Mouse (Mus musculus) small intestine, adult 2 months (tissue): ENCODE measurements around the gene Tnni1. TPM values are rescaled to one million over a fixed set of nuclear protein-coding genes. Genes with fewer than 3 reads are reported as not detected.
A peak's percentile ranks its signal among the peaks of the same experiment; 100 is the strongest.

ENCODE experiments used
- H3K27ac ChIP-seq: fragments of 200-500 bp; 2 replicates; pipeline ENCODE4 v1.5.1; 2012; ENCODE audit warnings: low read depth, low read length, control low read depth, inconsistent platforms; ENCODE audit not compliant: insufficient read depth
- H3K27me3 ChIP-seq: fragments of 200-500 bp; 2 replicates; pipeline ENCODE4 v1.6.1; 2012; ENCODE audit warnings: mild to moderate bottlenecking, moderate library complexity, low read length, inconsistent platforms; ENCODE audit not compliant: control insufficient read depth, insufficient read depth
- H3K36me3 ChIP-seq: fragments of 200-500 bp; 2 replicates; pipeline ENCODE4 v1.6.1; 2012; ENCODE audit warnings: mild to moderate bottlenecking, low read length, control low read depth, inconsistent platforms; ENCODE audit not compliant: control insufficient read depth, insufficient read depth
- H3K4me1 ChIP-seq: fragments of 200-500 bp; 2 replicates; pipeline ENCODE4 v1.6.1; 2012; ENCODE audit warnings: low read length, inconsistent platforms, mixed read lengths; ENCODE audit not compliant: control insufficient read depth, insufficient read depth, insufficient read length
- H3K4me3 ChIP-seq: fragments of 200-500 bp; 2 replicates; pipeline ENCODE4 v1.5.1; 2012; ENCODE audit warnings: low read depth, mild to moderate bottlenecking, control low read depth, inconsistent platforms, low read length, moderate library complexity
- CTCF ChIP-seq: fragments of 200-500 bp; IDR thresholded peaks from 2 replicates; pipeline ENCODE4 v1.5.1; 2012; ENCODE audit warnings: low read depth, mild to moderate bottlenecking, control low read depth, inconsistent platforms, low read length, moderate library complexity, mixed read lengths; ENCODE audit not compliant: insufficient replicate concordance, insufficient read length; ENCODE audit errors: extremely low read depth
- POLR2A ChIP-seq: fragments of 200-500 bp; IDR thresholded peaks from 2 replicates; pipeline ENCODE4 v1.6.1; 2012; ENCODE audit warnings: low read depth, mild to moderate bottlenecking, control low read depth, inconsistent platforms, low read length, moderate library complexity
- WGBS: fragments of 180-500 bp; shearing (Covaris S2); methylation state at CpG from one replicate; pipeline ENCODE4 v1.1.7; 2018; 5-methylcytosine and 5-hydroxymethylcytosine counted together
- polyA plus RNA-seq: library from polyadenylated mRNA; depleted of rRNA; stranded (reverse); fragments of >200 nt; gene quantifications from 2 replicates; pipeline ENCODE4 v1.2.3, GENCODE M21; 2012

Tnni1 gene
- polyA plus RNA-seq, 1 experiment: 0.42 TPM

GRCm38 (mm10) chr1:135810180-135810579, 30.9 kb downstream of the Tnni1 start:
- TF ChIP-seq POLR2A (no peak), CTCF (no peak)
- peaks cover 68% of the 10 kb centered on the region for H3K4me1 ChIP-seq
- H3K36me3 ChIP-seq: no peaks in the 10 kb centered on the region
- H3K27ac ChIP-seq: peak overlapping the region; percentile 93
- H3K27me3 ChIP-seq: no peaks in the 10 kb centered on the region
- WGBS: 30% methylated on average over 2 of the region's 2 CpGs
- H3K4me3 ChIP-seq: no peak overlapping the region

GRCm38 (mm10) chr1:135811016-135811646, 31.9 kb downstream of the Tnni1 start:
- Histone ChIP-seq H3K4me1 (peaks cover 68% of the 10 kb centered on the region), H3K27me3 (no peaks in the 10 kb centered on the region), H3K27ac (peak overlapping the region; percentile 99), H3K36me3 (no peaks in the 10 kb centered on the region), H3K4me3 (no peak overlapping the region)
- WGBS: 21% methylated on average over 7 of the region's 7 CpGs
- TF ChIP-seq POLR2A (no peak), CTCF (peak; percentile 98)

GRCm38 (mm10) chr1:135812205-135812604, 33.0 kb downstream of the Tnni1 start:
- H3K36me3 ChIP-seq: no peaks in the 10 kb centered on the region
- H3K27me3 ChIP-seq: no peaks in the 10 kb centered on the region
- TF ChIP-seq CTCF (no peak), POLR2A (no peak)
- peak overlapping the region; percentile 99 for H3K27ac ChIP-seq
- no peak overlapping the region for H3K4me3 ChIP-seq
- H3K4me1 ChIP-seq: peaks cover 68% of the 10 kb centered on the region
- 24% methylated on average over 3 of the region's 3 CpGs for WGBS

- Histone ChIP-seq H3K4me1 (peaks cover 64% of the 10 kb centered on the region), H3K4me3 (peak overlapping the region; percentile 29), H3K27me3 (no peaks in the 10 kb centered on the region), H3K36me3 (no peaks in the 10 kb centered on the region), H3K27ac (peak overlapping the region; percentile 99)
- TF ChIP-seq CTCF: no peak
- TF ChIP-seq POLR2A: no peak
- WGBS: 19% methylated on average over 2 of the region's 2 CpGs
Measured at GRCm38 (mm10) chr1:135812618-135813017, 33.4 kb downstream of the Tnni1 start.

GRCm38 (mm10) chr1:135813071-135813470, 33.8 kb downstream of the Tnni1 start:
- Histone ChIP-seq H3K27ac (peak overlapping the region; percentile 99), H3K36me3 (no peaks in the 10 kb centered on the region), H3K4me1 (peaks cover 61% of the 10 kb centered on the region), H3K27me3 (no peaks in the 10 kb centered on the region), H3K4me3 (peak overlapping the region; percentile 29)
- 27% methylated on average over 4 of the region's 4 CpGs for WGBS
- TF ChIP-seq CTCF: no peak
- TF ChIP-seq POLR2A: no peak

GRCm38 (mm10) chr1:135813687-135814395, 34.6 kb downstream of the Tnni1 start:
- Histone ChIP-seq H3K4me3 (no peak overlapping the region), H3K36me3 (no peaks in the 10 kb centered on the region), H3K27me3 (no peaks in the 10 kb centered on the region), H3K27ac (peak overlapping the region; percentile 99), H3K4me1 (peaks cover 55% of the 10 kb centered on the region)
- TF ChIP-seq CTCF (no peak), POLR2A (no peak)
- 43% methylated on average over 5 of the region's 5 CpGs for WGBS

GRCm38 (mm10) chr1:135814531-135814930, 35.3 kb downstream of the Tnni1 start:
- 40% methylated on average over 5 of the region's 5 CpGs for WGBS
- TF ChIP-seq POLR2A (no peak), CTCF (no peak)
- H3K27ac ChIP-seq: peak overlapping the region; percentile 99
- H3K4me1 ChIP-seq: peaks cover 49% of the 10 kb centered on the region
- no peak overlapping the region for H3K4me3 ChIP-seq
- no peaks in the 10 kb centered on the region for H3K27me3 ChIP-seq
- no peaks in the 10 kb centered on the region for H3K36me3 ChIP-seq

GRCm38 (mm10) chr1:135817595-135817994, 38.4 kb downstream of the Tnni1 start:
- 34% methylated on average over 4 of the region's 4 CpGs for WGBS
- no peaks in the 10 kb centered on the region for H3K27me3 ChIP-seq
- no peak for TF ChIP-seq CTCF
- TF ChIP-seq POLR2A: no peak
- no peaks in the 10 kb centered on the region for H3K36me3 ChIP-seq
- peaks cover 30% of the 10 kb centered on the region for H3K4me1 ChIP-seq
- no peak overlapping the region for H3K4me3 ChIP-seq
- H3K27ac ChIP-seq: no peak overlapping the region
